Mouse (Mus musculus) myocyte (in vitro differentiated cells): ENCODE results near the gene Ccl6.

Experiments
- E2F4 ChIP-seq: IDR thresholded peaks from one replicate; pipeline ENCODE4 v1.6.1; 2011; ENCODE audit warnings: mild to moderate bottlenecking, control low read depth, moderate library complexity; ENCODE audit not compliant: insufficient read depth
- POLR2A ChIP-seq: IDR thresholded peaks from one replicate; pipeline ENCODE4 v1.6.1; 2011; ENCODE audit warnings: low read depth, mild to moderate bottlenecking, control low read depth, moderate library complexity; ENCODE audit not compliant: insufficient read length
- POLR2AphosphoS2 ChIP-seq: IDR thresholded peaks from one replicate; pipeline ENCODE4 v1.6.1; 2011; ENCODE audit warnings: low read depth, control low read depth; ENCODE audit not compliant: insufficient read length
- REST ChIP-seq: IDR thresholded peaks from one replicate; pipeline ENCODE4 v1.6.1; 2011; ENCODE audit warnings: mild to moderate bottlenecking, control low read depth, moderate library complexity; ENCODE audit not compliant: insufficient read depth, insufficient read length
- USF1 ChIP-seq: IDR thresholded peaks from one replicate; pipeline ENCODE4 v1.6.1; 2011; ENCODE audit warnings: low read depth, mild to moderate bottlenecking, control low read depth, moderate library complexity

DNA sequence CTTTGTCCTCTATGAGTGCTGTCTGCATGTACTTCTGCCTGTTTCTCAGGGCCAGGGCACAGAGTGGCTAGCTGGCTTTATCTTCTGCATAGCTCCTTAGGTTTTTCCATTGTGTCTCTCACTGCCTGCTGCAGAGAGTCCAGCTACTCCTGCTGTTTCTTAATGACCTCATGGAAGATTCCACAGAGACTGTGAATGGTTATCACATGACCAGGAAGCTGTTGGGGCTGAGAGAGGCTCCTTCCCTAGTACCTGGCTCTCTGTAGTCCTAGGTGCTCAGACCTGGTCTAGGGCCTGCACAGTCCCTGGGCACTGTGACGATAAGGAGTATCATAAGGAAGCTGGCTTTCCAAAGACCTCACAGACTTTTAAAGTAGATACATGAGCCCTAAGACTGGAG, 37.7 kb upstream of the Ccl6 start:
- TF ChIP-seq USF1 (peak; percentile 41), POLR2A (no peak), E2F4 (no peak), REST (no peak), POLR2AphosphoS2 (no peak)
